Mouse (Mus musculus) small intestine, adult 2 months (tissue): ENCODE data around the gene Bhlhe40.

Experiments used
- CTCF ChIP-seq: fragments of 200-500 bp; IDR thresholded peaks from 2 replicates; pipeline ENCODE4 v1.5.1; 2012; ENCODE audit warnings: low read depth, mild to moderate bottlenecking, control low read depth, inconsistent platforms, low read length, moderate library complexity, mixed read lengths; ENCODE audit not compliant: insufficient replicate concordance, insufficient read length; ENCODE audit errors: extremely low read depth
- POLR2A ChIP-seq: fragments of 200-500 bp; IDR thresholded peaks from 2 replicates; pipeline ENCODE4 v1.6.1; 2012; ENCODE audit warnings: low read depth, mild to moderate bottlenecking, control low read depth, inconsistent platforms, low read length, moderate library complexity

DNA sequence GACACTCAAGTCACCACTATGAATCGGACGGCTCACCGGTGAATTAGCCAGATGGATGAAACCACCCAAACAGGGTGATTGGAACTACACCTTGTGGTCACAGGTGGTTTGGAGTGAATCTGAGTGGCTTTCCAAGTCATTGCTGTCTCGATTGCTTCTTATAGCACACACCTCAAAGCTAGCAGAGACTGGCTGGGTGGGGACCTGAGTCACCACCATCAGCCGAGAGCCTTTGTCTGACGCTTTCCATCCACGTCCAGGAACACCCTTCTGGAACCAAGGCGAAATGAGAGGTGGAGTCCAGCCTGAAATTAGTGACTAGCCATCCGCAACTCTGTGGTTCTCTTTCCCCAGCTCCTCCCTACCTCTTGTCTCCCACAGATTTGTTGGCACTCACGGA lies 36.9 kb downstream of the Bhlhe40 start:
- no peak for TF ChIP-seq CTCF
- no peak for TF ChIP-seq POLR2A
